Mouse (Mus musculus): Measurements from ENCODE around the gene Sema7a.

Gene Sema7a

DNA sequence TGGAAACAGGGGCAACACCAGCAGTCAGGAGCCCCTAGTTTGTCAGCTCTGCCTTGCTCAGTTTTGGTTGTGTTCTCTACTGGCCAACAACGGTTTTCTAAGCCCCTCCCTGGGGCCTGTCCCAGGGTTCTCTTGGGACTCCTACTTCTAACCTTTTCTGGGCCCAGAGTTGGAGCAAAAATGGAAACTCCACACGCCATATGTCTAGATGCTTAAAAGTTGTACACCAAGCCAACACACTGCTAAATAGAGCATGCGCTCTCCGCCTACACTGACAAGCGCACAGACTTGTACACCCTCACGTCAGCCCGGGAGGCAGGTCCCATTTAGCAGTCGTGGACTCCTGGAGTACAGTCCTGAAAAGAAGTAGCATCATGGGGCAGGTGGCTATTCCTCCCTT lies 45.4 kb downstream of the Sema7a start:
- DNase-seq, result no peak

- no peak for DNase-seq
Measured at GRCm38 (mm10) chr9:57986293-57986692, 46.4 kb downstream of the Sema7a start.

GRCm38 (mm10) chr9:57988098-57988497 lies 48.2 kb downstream of the Sema7a start:
- no peak for DNase-seq

- no peak for DNase-seq
Measured at GRCm38 (mm10) chr9:57989309-57989708, 49.4 kb downstream of the Sema7a start.

DNA sequence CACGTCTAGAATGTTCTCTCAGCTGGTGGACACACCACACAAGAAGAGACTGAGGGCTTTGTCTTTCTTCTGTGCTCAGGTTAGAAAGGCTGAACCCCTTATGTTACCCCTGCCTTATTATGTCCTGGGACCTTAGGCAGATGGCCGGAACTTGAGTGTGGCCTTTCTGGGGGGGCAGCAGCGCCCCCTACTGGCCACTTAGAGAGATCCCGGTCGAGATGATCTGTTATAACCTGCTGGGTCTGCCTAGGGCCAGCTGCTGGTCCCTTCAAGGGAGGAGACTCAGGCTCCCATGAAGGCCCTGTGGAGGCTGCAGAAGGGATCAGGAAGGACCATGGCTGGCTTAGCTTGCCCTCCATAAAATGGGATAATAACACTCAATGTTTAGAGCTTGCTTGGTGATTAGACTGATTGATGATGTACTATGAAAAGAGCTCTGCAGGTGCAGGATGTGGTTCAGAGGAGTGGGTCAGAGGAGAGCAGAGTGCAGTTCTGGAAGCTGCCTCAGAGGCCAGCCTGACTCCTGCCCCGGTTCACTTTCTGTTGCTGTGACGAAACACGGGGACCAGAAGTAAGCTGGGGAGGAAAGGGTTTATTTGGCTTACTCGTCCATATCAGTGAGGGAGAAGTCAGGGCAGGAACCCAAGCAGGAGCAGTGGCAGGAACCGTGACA lies 50.7 kb downstream of the Sema7a start:
- peak; percentile 40 to 72 for DNase-seq

GRCm38 (mm10) chr9:57992060-57992459 lies 52.1 kb downstream of the Sema7a start:
- DNase-seq, result no peak

GRCm38 (mm10) chr9:57992781-57993591 lies 53.1 kb downstream of the Sema7a start:
- no peak for DNase-seq

GRCm38 (mm10) chr9:57995282-57995681 lies 55.4 kb downstream of the Sema7a start:
- peak; percentile 42 to 57 for DNase-seq

DNA sequence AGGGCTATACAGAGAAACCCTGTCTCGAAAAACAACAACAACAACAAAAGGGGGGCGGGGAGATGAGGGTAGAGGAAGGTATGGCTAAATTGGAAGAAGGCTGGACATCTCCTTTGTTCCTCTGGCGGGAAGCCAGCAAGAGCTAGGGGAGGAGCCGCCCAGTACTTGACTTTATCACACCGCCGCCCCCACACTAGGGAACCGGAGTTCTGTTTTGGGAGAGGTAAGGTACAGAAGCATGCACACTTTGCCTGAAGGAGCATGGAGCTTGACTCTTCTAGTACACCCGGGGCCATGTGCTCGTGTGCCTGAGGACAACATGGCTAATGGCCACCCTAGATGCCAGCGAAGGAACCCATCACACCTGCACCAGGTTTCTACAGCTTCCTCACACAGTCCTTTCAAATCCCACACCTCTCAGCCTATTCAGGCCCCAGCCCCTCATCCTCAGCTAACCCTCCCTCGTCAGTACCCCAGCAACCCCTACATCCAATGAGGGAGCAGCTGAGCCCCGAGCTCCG lies 57.7 kb downstream of the Sema7a start:
- DNase-seq, result peak; percentile 55 to 88

GRCm38 (mm10) chr9:57998032-57998659 lies 58.2 kb downstream of the Sema7a start:
- DNase-seq, result peak; percentile 78 to 80

DNA sequence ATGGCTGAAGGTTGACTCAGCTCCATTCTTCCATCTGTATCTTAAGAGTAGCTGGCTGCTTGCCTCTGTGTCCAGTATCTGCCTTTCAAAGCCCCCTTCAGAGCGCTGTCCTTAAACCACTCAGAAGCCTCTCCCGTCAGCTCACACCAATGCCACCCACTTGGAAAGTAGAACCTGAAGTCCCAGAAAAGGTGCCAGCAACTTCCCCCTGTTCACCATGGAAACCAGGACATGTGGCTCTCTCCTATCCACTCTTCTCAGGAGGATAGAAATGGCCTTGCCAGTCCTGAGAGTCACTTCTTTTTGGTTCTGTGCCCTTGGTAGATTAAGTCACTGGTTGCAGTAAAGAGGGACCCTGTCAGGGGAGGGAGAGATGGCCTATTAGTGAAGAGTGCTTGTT lies 58.8 kb downstream of the Sema7a start:
- no peak for DNase-seq

GRCm38 (mm10) chr9:57999676-58000075 lies 59.8 kb downstream of the Sema7a start:
- DNase-seq, result peak; percentile 34 to 37

GRCm38 (mm10) chr9:58003272-58003671 lies 63.4 kb downstream of the Sema7a start:
- DNase-seq, result no peak

- DNase-seq, result no peak
Measured at GRCm38 (mm10) chr9:58005753-58006461, 66.0 kb downstream of the Sema7a start, which contains the start of gene Cyp11a1. Gene Cyp11a1, plus strand, starts transcription at chr9:58006411.

DNA sequence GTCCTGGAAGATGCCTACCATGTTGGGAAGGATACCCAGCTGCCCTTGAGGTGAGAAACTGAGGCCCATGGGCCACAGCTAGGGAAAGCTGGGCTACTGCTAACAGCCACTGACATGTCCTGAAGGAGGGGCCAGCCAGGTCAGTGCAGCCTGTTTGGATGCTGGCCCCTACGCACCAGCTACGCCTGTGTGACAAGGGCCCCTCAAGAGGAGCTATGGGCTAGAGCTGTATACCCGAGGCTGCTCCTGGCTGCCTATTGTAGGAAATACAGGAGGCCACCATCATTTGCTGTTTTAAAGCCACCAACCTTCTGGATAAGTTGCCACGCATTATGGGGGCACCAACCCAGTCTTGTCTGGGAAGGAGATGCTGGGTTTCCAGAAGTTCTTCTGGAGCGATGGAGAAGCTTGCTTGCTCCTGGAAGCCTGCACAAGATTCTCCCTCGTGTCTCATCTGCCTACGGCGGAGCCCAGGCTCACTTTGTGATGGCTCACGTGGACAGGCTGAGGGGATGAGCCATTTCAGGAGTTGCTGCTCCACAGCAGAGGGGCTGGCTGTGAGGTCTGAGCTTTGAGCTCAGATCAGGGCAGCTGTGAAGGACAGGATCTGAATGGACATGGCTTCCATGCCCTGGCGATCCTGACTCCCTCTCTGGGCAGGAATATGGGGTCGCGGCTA lies 68.6 kb downstream of the Sema7a start:
- no peak for DNase-seq

- DNase-seq, result peak in 1 of 2 experiments; percentile 14
Measured at GRCm38 (mm10) chr9:58009015-58009362, 69.1 kb downstream of the Sema7a start.

DNA sequence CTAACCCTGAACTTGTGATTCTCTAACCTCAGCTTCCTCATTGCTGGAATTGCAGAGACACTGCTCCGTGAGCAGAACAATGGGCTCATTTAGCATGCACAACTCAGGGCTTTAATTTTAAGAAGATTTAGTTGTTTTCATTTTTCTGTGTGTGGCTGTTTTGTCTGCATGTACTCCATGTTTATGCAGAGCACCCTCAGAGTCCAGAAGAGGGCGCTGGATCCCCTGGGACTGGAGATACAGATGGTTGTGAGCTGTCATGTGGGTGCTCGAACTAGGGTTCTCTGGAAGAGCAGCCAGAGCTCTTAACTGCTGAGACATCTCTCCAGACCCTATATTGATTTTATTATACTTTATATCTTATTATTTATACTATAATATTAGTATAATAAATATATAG lies 69.7 kb downstream of the Sema7a start:
- DNase-seq, result no peak

GRCm38 (mm10) chr9:58011027-58011426 lies 71.1 kb downstream of the Sema7a start:
- no peak for DNase-seq

- no peak for DNase-seq
Measured at GRCm38 (mm10) chr9:58011552-58011951, 71.6 kb downstream of the Sema7a start.

Measured in cerebellum, adult 18-20 months (tissue).